Comparison of ENCODE assay signal across 7 mouse cellular contexts in genomic region chr17:21733049-21733448, GRCm38 (mm10). TPM values are rescaled to one million over a fixed set of nuclear protein-coding genes. Genes with fewer than 3 reads are reported as not detected.
DNase-seq lines count a peak whose midpoint lies in the region; ATAC-seq and TF ChIP-seq lines count a peak whose summit lies in the region.

No protein-coding gene starts in this region.

- no peak for DNase-seq in neural tube, embryonic 11.5 days (ENCODE audit: low spot score)
- no peak for DNase-seq in neural tube, embryonic 10.5 days (ENCODE audit: extremely low spot score, low spot score)
- no peak for DNase-seq in forebrain, postnatal 0 days
- no peak for DNase-seq in liver, embryonic 14.5 days (ENCODE audit: low read depth in 3 of 3, low spot score in 3 of 3)
- DNase-seq in T-cell, adult 2 months (ENCODE audit: low spot score) = no peak
- no peak for DNase-seq in ovary, postnatal 14 days (ENCODE audit: low spot score)
- no peak for DNase-seq in frontal cortex, adult 2 months (ENCODE audit: extremely low spot score in 1 of 2, low spot score in 1 of 2)

- no peak for TF ChIP-seq EP300 in liver, embryonic 14.5 days (IDR thresholded peaks at IDR 0.05; ENCODE audit: low read depth)

- 89% methylated on average over 4 of the region's 4 CpGs for WGBS in neural tube, embryonic 11.5 days
- WGBS in forebrain, postnatal 0 days = 83% methylated on average over 4 of the region's 4 CpGs
- WGBS in liver, embryonic 14.5 days (ENCODE audit: insufficient replicate concordance) = 64% methylated on average over 4 of the region's 4 CpGs

- H3K9ac ChIP-seq in neural tube, embryonic 11.5 days (ENCODE audit: low read length) = peak overlapping the region; percentile 76
- peak overlapping the region; percentile 80; the same call in 1 of the 2 replicates for H3K9ac ChIP-seq in forebrain, postnatal 0 days
- H3K9ac ChIP-seq in liver, embryonic 14.5 days (replicated peaks) = peak overlapping the region; percentile 89

- no peak for TF ChIP-seq CTCF in forebrain, postnatal 0 days (IDR thresholded peaks at IDR 0.05; ENCODE audit: low read depth)
- TF ChIP-seq CTCF in liver, embryonic 14.5 days (IDR thresholded peaks at IDR 0.05; ENCODE audit: low read depth) = no peak

- no peaks in the 10 kb centered on the region for H3K4me1 ChIP-seq in neural tube, embryonic 11.5 days (ENCODE audit: control insufficient read depth, insufficient read depth, low read length)
- H3K4me1 ChIP-seq in forebrain, postnatal 0 days (ENCODE audit: insufficient read depth) = 0 out of 2 replicates have a peak, but pooled peaks cover 8% of the 10 kb centered on the region
- H3K4me1 ChIP-seq in liver, embryonic 14.5 days (replicated peaks; ENCODE audit: control insufficient read depth in 2 of 2, insufficient read depth in 2 of 2, low read length in 1 of 2) = peaks cover 4 to 12% of the 10 kb centered on the region in 2 experiments; a peak in 3 of 4 replicates

- H3K27ac ChIP-seq in neural tube, embryonic 11.5 days (ENCODE audit: low read depth, low read length) = no peak overlapping the region
- H3K27ac ChIP-seq in forebrain, postnatal 0 days (ENCODE audit: low read depth, low read length) = peak overlapping the region; percentile 79; the same call in 1 of the 2 replicates
- peak overlapping the region; percentile 39 for H3K27ac ChIP-seq in liver, embryonic 14.5 days

- H3K4me3 ChIP-seq in neural tube, embryonic 11.5 days (ENCODE audit: low read depth, low read length) = peak overlapping the region; percentile 71; the same call in 1 of the 2 replicates
- peak overlapping the region; percentile 72 for H3K4me3 ChIP-seq in forebrain, postnatal 0 days (ENCODE audit: low read depth, low read length)
- peak overlapping the region; percentile 89 to 96 for H3K4me3 ChIP-seq in liver, embryonic 14.5 days (ENCODE audit: insufficient read depth in 1 of 2, low read depth in 2 of 2, low read length in 2 of 2)

- peak overlapping the region; percentile 41 for H3K4me2 ChIP-seq in neural tube, embryonic 11.5 days (ENCODE audit: low read depth)
- peak overlapping the region; percentile 59 for H3K4me2 ChIP-seq in forebrain, postnatal 0 days (ENCODE audit: low read depth)
- H3K4me2 ChIP-seq in liver, embryonic 14.5 days (ENCODE audit: low read depth) = peak overlapping the region; percentile 78

- H3K27me3 ChIP-seq in neural tube, embryonic 11.5 days (ENCODE audit: control insufficient read depth, insufficient read depth, low read length) = no peaks in the 10 kb centered on the region
- no peaks in the 10 kb centered on the region for H3K27me3 ChIP-seq in forebrain, postnatal 0 days (ENCODE audit: insufficient read depth, low read length)
- no peaks in the 10 kb centered on the region for H3K27me3 ChIP-seq in liver, embryonic 14.5 days (ENCODE audit: control insufficient read depth, insufficient read depth, low read length)

- no peak for ATAC-seq in neural tube, embryonic 11.5 days (ENCODE audit: insufficient read depth, low FRiP score, low TSS enrichment)
- ATAC-seq in forebrain, postnatal 0 days = no peak
- no peak for ATAC-seq in liver, embryonic 14.5 days (ENCODE audit: insufficient read depth)

- H3K9me3 ChIP-seq in neural tube, embryonic 11.5 days (ENCODE audit: control insufficient read depth, low read length) = no peaks in the 10 kb centered on the region
- no peaks in the 10 kb centered on the region for H3K9me3 ChIP-seq in forebrain, postnatal 0 days (ENCODE audit: low read length)
- H3K9me3 ChIP-seq in liver, embryonic 14.5 days (ENCODE audit: control insufficient read depth, low read length) = no peaks in the 10 kb centered on the region

- no peaks in the 10 kb centered on the region for H3K36me3 ChIP-seq in neural tube, embryonic 11.5 days (ENCODE audit: control insufficient read depth, insufficient read depth, low read length)
- peaks cover 11% of the 10 kb centered on the region; the same call in 1 of the 2 replicates for H3K36me3 ChIP-seq in forebrain, postnatal 0 days (ENCODE audit: insufficient read depth)
- H3K36me3 ChIP-seq in liver, embryonic 14.5 days (replicated peaks; ENCODE audit: control insufficient read depth, insufficient read depth, low read depth) = no peaks in the 10 kb centered on the region; the same call in 1 of the 2 replicates

RNA-seq across cellular contexts. Expression of gene Zfp229, which starts 2.5 kb away (rescaled TPM):
- 7.3 and 7.8 TPM in 2 replicates for polyA plus RNA-seq in neural tube, embryonic 11.5 days (2014; fragmentation: Nextera tagmentation; extraction: Ambion mirVana)
- total RNA-seq in forebrain, postnatal 0 days (2014; rRNA removed) = 16.7 and 24.4 TPM in 2 replicates
- polyA plus RNA-seq in forebrain, postnatal 0 days (2015; fragmentation: Nextera tagmentation; extraction: Ambion mirVana) = 3.4 and 5.2 TPM in 2 replicates
- 0.71 and 1.1 TPM in 2 replicates for polyA plus RNA-seq in liver, embryonic 14.5 days (2012; rRNA removed)
- 1.1 and 1.6 TPM in 2 replicates for polyA plus RNA-seq in liver, embryonic 14.5 days (2014; fragmentation: Nextera tagmentation; extraction: Ambion mirVana)
- polyA plus RNA-seq in frontal cortex, adult 2 months (2012; rRNA removed) = 3.4 and 4.1 TPM in 2 replicates

RNA-seq across cellular contexts. Expression of gene Zfp760, which starts 25.5 kb away (rescaled TPM):
- 21.0 and 22.5 TPM in 2 replicates for polyA plus RNA-seq in neural tube, embryonic 11.5 days (2014; fragmentation: Nextera tagmentation; extraction: Ambion mirVana)
- total RNA-seq in forebrain, postnatal 0 days (2014; rRNA removed) = 10.5 and 12.1 TPM in 2 replicates
- 5.5 and 6.3 TPM in 2 replicates for polyA plus RNA-seq in forebrain, postnatal 0 days (2015; fragmentation: Nextera tagmentation; extraction: Ambion mirVana)
- 2.0 and 4.1 TPM in 2 replicates for polyA plus RNA-seq in liver, embryonic 14.5 days (2012; rRNA removed)
- polyA plus RNA-seq in liver, embryonic 14.5 days (2014; fragmentation: Nextera tagmentation; extraction: Ambion mirVana) = 4.0 and 4.1 TPM in 2 replicates
- polyA plus RNA-seq in frontal cortex, adult 2 months (2012; rRNA removed) = 6.5 and 7.2 TPM in 2 replicates

RNA-seq across cellular contexts. Expression of gene Gm10226, which starts 41.4 kb away (rescaled TPM):
- 16.5 and 19.5 TPM in 2 replicates for polyA plus RNA-seq in neural tube, embryonic 11.5 days (2014; fragmentation: Nextera tagmentation; extraction: Ambion mirVana)
- not detected in 2 replicates for total RNA-seq in forebrain, postnatal 0 days (2014; rRNA removed)
- 7.4 and 10.2 TPM in 2 replicates for polyA plus RNA-seq in forebrain, postnatal 0 days (2015; fragmentation: Nextera tagmentation; extraction: Ambion mirVana)
- 2.3 TPM in 1 of 2 replicates, not detected in the other for polyA plus RNA-seq in liver, embryonic 14.5 days (2012; rRNA removed)
- 5.0 and 6.1 TPM in 2 replicates for polyA plus RNA-seq in liver, embryonic 14.5 days (2014; fragmentation: Nextera tagmentation; extraction: Ambion mirVana)
- 6.7 and 9.1 TPM in 2 replicates for polyA plus RNA-seq in frontal cortex, adult 2 months (2012; rRNA removed)
